ENCODE assay signal across 8 mouse cellular contexts in genomic region chr13:43480957-43481858, GRCm38 (mm10). TPM values are rescaled to one million over a fixed set of nuclear protein-coding genes. Genes with fewer than 3 reads are reported as not detected.
DNase-seq lines count a peak whose midpoint lies in the region; ATAC-seq and TF ChIP-seq lines count a peak whose summit lies in the region.

Ranbp9 (minus strand) TSS chr13:43481282.

- H3K4me2 ChIP-seq in forebrain, postnatal 0 days (ENCODE audit: low read depth): peak within 1 kb of the TSS; percentile 76
- peak within 1 kb of the TSS; percentile 65 for H3K4me2 ChIP-seq in neural tube, embryonic 15.5 days

- under 1% methylated on average over 120 of the region's 132 CpGs for WGBS in forebrain, postnatal 0 days
- under 1% methylated on average over 103 of the region's 132 CpGs for WGBS in neural tube, embryonic 15.5 days

- TF ChIP-seq CTCF in forebrain, postnatal 0 days (IDR thresholded peaks at IDR 0.05; ENCODE audit: low read depth): no peak

- H3K9ac ChIP-seq in ES-E14 (ENCODE audit: insufficient read depth, low read depth, low read length, poor library complexity, severe bottlenecking): peak within 1 kb of the TSS; percentile 98
- peak within 1 kb of the TSS; percentile 95 for H3K9ac ChIP-seq in forebrain, postnatal 0 days
- peak within 1 kb of the TSS; percentile 98 for H3K9ac ChIP-seq in neural tube, embryonic 15.5 days (replicated peaks)

- no peaks in the 10 kb centered on the region for H3K9me3 ChIP-seq in ES-E14 (ENCODE audit: control insufficient read depth, insufficient read depth, low read depth, low read length)
- H3K9me3 ChIP-seq in forebrain, postnatal 0 days (ENCODE audit: low read length): no peaks in the 10 kb centered on the region
- H3K9me3 ChIP-seq in neural tube, embryonic 15.5 days (replicated peaks): no peaks in the 10 kb centered on the region

- H3K27ac ChIP-seq in ES-E14 (ENCODE audit: insufficient read depth, low read depth, low read length, poor library complexity, severe bottlenecking): peak within 1 kb of the TSS; percentile 77
- H3K27ac ChIP-seq in forebrain, postnatal 0 days (ENCODE audit: low read depth, low read length): peak within 1 kb of the TSS; percentile 99
- H3K27ac ChIP-seq in neural tube, embryonic 15.5 days (replicated peaks): peak within 1 kb of the TSS; percentile 98

- in situ Hi-C loops in ES-E14 (cut with MboI; ENCODE audit: low sequenced_read_pairs in 2 of 2, unreplicated experiment in 2 of 2): no loop called here

- H3K36me3 ChIP-seq in ES-E14 (ENCODE audit: control insufficient read depth, insufficient read depth, low read length, poor library complexity, severe bottlenecking): no peaks in the 10 kb centered on the region
- H3K36me3 ChIP-seq in forebrain, postnatal 0 days (ENCODE audit: insufficient read depth): no peaks in the 10 kb centered on the region
- no peaks in the 10 kb centered on the region for H3K36me3 ChIP-seq in neural tube, embryonic 15.5 days

- DNase-seq in ES-E14 (ENCODE audit: low read depth, low spot score): no peak
- DNase-seq in cerebellum, adult 18-20 months: peak; percentile 69 to 90
- DNase-seq in forebrain, postnatal 0 days: peak; percentile 82
- DNase-seq in heart, postnatal 36 days: peak; percentile 79 to 88
- DNase-seq in layer of hippocampus, adult 18-20 months (ENCODE audit: low spot score in 2 of 2): peak; percentile 72 to 78
- peak; percentile 73 to 74 for DNase-seq in lung, adult 18-20 months
- peak; percentile 85 for DNase-seq in testis, postnatal 14 days (ENCODE audit: low spot score)

- H3K4me3 ChIP-seq in ES-E14 (ENCODE audit: insufficient read depth in 1 of 2, low read depth in 1 of 2, low read length in 2 of 2, poor library complexity in 1 of 2, severe bottlenecking in 1 of 2): peak within 1 kb of the TSS; percentile 95 to 96
- peak within 1 kb of the TSS; percentile 95 for H3K4me3 ChIP-seq in forebrain, postnatal 0 days (ENCODE audit: low read depth, low read length)
- peak within 1 kb of the TSS; percentile 93 for H3K4me3 ChIP-seq in neural tube, embryonic 15.5 days (replicated peaks)

- intact Hi-C loops in heart, postnatal 36 days (cut with DNase I): loop anchor here (2.0 to 5.0 kb wide), 4 partner anchors 41 to 84 kb away; partner anchors contain the start of gene Nol7

- ATAC-seq in forebrain, postnatal 0 days: peak; percentile 89
- peak; percentile 89 for ATAC-seq in neural tube, embryonic 15.5 days (ENCODE audit: low FRiP score)

- peaks cover 3 to 4% of the 10 kb centered on the region in 2 experiments; a peak in 1 of 4 replicates for H3K4me1 ChIP-seq in ES-E14 (ENCODE audit: control insufficient read depth in 2 of 2, insufficient read depth in 2 of 2, low read length in 2 of 2, poor library complexity in 1 of 2)
- H3K4me1 ChIP-seq in forebrain, postnatal 0 days (ENCODE audit: insufficient read depth): peaks cover 14% of the 10 kb centered on the region
- H3K4me1 ChIP-seq in neural tube, embryonic 15.5 days: peaks cover 36% of the 10 kb centered on the region

- no peaks in the 10 kb centered on the region for H3K27me3 ChIP-seq in forebrain, postnatal 0 days (ENCODE audit: insufficient read depth, low read length)
- H3K27me3 ChIP-seq in neural tube, embryonic 15.5 days (replicated peaks): no peaks in the 10 kb centered on the region

TF ChIP-seq in ES-E14, 5 proteins besides CTCF, POLR2A, EP300 and RAD21:
- 0 out of 2 replicates have a peak, but pooled peaks have one; percentile 40 for TF ChIP-seq HCFC1 (IDR thresholded peaks at IDR 0.05; ENCODE audit: borderline replicate concordance, insufficient read depth, low read length)
- no peak for TF ChIP-seq MAFK (IDR thresholded peaks at IDR 0.05; ENCODE audit: insufficient read depth, low read depth, low read length)
- no peak for TF ChIP-seq ZNF384 (IDR thresholded peaks at IDR 0.05; ENCODE audit: low read depth, low read length)
- no peak for TF ChIP-seq ZC3H11A (IDR thresholded peaks at IDR 0.05; ENCODE audit: borderline replicate concordance, low read depth, low read length)

RNA-seq across cellular contexts. Expression of gene Ranbp9, which starts in this region (rescaled TPM):
- total RNA-seq in ES-E14 (2012; rRNA removed): 22.0 and 27.8 TPM in 2 replicates
- 44.8 and 44.9 TPM in 2 replicates for total RNA-seq in forebrain, postnatal 0 days (2014; rRNA removed)
- 8.1 and 9.3 TPM in 2 replicates for polyA plus RNA-seq in forebrain, postnatal 0 days (2015; fragmentation: Nextera tagmentation; extraction: Ambion mirVana)
- 10 to 100 TPM; 43.0 to 48.3 TPM for total RNA-seq in heart, postnatal 36 days (2021)
- 10 to 100 TPM; 86.0 to 88.0 TPM for total RNA-seq in layer of hippocampus, adult 18-20 months (2021)
- 10.3 and 12.9 TPM in 2 replicates for polyA plus RNA-seq in neural tube, embryonic 15.5 days (2015; fragmentation: Nextera tagmentation; extraction: Ambion mirVana)
